Mouse (Mus musculus): ENCODE results near the gene Pear1. TPM values are rescaled to one million over a fixed set of nuclear protein-coding genes. Genes with fewer than 3 reads are reported as not detected.
"Not testable (repeated sequence)": the region's sequence is repeated elsewhere in the genome, so short reads cannot be mapped to it uniquely, and the experiment has no call there.

Gene Pear1
- polyA plus RNA-seq (2016; fragmentation: Nextera tagmentation; extraction: Ambion mirVana), result 13.8 and 17.7 TPM in 2 replicates

DNA sequence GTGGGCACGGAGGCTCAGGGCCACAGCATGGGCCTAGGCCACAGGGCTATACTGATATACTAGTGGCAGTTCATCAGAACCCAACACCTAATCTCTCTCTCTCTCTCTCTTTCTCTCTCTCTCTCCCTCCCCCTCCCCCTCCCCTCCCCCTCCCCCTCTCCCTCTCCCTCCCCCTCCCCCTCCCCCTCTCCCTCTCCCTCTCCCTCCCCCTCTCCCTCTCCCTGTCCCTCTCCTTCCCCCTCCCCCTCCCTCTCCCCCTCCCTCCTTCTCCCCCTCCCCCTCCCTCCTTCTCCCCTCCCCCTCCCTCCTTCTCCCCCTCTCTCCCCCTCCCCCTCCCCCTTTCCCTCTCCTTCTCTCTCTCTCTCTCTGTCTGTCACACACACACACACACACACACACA, at the start of gene Pear1:
Gene Pear1, minus strand, starts transcription at position 101 of the 400 bp plus-strand sequence.
- not testable (repeated sequence) for H3K36me3 ChIP-seq; H3K27me3 ChIP-seq (ENCODE audit: low read depth, poor library complexity, severe bottlenecking); H3K4me1 ChIP-seq; H3K27ac ChIP-seq; DNase-seq (ENCODE audit: low spot score); H3K9me3 ChIP-seq (replicated peaks); H3K4me3 ChIP-seq
- WGBS, result 81% methylated on average over 1 of the region's 1 CpGs

DNA sequence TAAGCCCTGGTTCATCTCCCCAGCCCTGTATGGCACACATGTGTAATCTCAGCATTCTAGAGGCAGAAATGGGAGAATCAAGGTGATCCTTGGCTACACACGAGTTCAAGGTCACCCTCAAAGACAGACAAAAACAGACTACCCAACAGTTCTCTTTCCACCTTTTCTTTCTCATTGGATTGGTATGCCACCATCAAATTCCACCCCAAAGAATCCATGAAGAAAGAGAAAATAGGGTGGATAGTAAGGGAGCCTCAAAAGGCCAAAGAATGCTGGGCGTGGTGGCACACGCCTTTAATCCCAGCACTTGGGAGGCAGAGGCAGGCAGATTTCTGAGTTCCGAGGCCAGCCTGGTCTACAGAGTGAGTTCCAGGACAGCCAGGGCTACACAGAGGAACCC, 40.0 kb upstream of the Pear1 start:
- H3K36me3 ChIP-seq, result peaks cover 97% of the 10 kb centered on the region
- H3K4me1 ChIP-seq, H3K27ac ChIP-seq: not testable (repeated sequence)

DNA sequence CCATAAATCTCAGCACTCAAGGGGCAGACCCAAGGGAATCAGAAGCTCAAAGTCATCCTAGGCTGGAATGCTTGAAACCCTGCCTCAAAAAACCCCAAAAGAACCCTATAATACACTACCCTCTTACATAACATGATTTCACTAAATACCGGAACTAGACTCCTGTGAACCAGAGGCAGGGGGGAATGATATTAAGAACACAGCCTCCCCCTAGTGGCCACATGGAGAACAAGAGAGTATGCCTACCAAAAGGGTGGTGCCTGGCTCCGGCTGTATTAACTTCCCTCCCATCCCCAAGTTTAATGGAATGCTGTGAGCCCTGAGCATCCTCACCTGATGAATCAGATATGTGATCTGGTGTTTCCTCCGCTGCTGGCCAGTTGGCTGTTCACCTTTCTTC, 35.7 kb upstream of the Pear1 start:
- DNase-seq (ENCODE audit: low spot score), result peak; percentile 63
- no peak overlapping the region for H3K27ac ChIP-seq
- WGBS, result 41% methylated on average over 3 of the region's 3 CpGs
- no peak overlapping the region for H3K4me3 ChIP-seq
- no peaks in the 10 kb centered on the region for H3K9me3 ChIP-seq (replicated peaks)
- no peaks in the 10 kb centered on the region for H3K27me3 ChIP-seq (ENCODE audit: low read depth, poor library complexity, severe bottlenecking)
- H3K36me3 ChIP-seq, result peaks cover 89% of the 10 kb centered on the region
- H3K4me1 ChIP-seq, result peaks cover 9% of the 10 kb centered on the region; the same call in 1 of the 2 replicates

More for the DNA sequence above, 40.0 kb upstream of the Pear1 start:
- not testable (repeated sequence) for H3K27me3 ChIP-seq (ENCODE audit: low read depth, poor library complexity, severe bottlenecking); DNase-seq (ENCODE audit: low spot score); H3K9me3 ChIP-seq (replicated peaks); H3K4me3 ChIP-seq
- WGBS, result 94% methylated on average over 4 of the region's 4 CpGs

DNA sequence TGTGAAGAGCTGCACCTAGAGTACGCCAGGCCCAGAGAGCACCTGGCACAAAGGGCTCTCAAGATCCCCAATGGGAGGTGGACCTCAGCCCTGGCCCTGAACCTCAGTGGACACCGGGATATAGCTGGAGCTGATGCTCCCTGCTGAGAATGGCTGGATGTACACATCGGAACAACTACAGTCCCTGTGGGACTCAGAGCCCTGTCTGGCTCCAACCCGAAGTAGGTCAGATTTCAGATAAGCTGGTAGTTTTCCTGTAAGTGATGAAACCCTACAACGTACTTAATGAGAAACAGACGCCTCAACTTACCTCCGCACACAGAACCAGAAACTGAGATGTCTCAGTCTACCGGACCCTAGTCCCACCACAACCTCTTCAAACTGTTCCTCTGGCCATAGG, 33.6 kb upstream of the Pear1 start:
- peaks cover 9% of the 10 kb centered on the region; the same call in 1 of the 2 replicates for H3K4me1 ChIP-seq
- 75% methylated on average over 8 of the region's 8 CpGs for WGBS
- DNase-seq (ENCODE audit: low spot score), result no peak
- no peak overlapping the region for H3K27ac ChIP-seq
- no peak overlapping the region for H3K4me3 ChIP-seq
- H3K27me3 ChIP-seq (ENCODE audit: low read depth, poor library complexity, severe bottlenecking), result no peaks in the 10 kb centered on the region
- no peaks in the 10 kb centered on the region for H3K9me3 ChIP-seq (replicated peaks)
- H3K36me3 ChIP-seq, result peaks cover 71% of the 10 kb centered on the region

DNA sequence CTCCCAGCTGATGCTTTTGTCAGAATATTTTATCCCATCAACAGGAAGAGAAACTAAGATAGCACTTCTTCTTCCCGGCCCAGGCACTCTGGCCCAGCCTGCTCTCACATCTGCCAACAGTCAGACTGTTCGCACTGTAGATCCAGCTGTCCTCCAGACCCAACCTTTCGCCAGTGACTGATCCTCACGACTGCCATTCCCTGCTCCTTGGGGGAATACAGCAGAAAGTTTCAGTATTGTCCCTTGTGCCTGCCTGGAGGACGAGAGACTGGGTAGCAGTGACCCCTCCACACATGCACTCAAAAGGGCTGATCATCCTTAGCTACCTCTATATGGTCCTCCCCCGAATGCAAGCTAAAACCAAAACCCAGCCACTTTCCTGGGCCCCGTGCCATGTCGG, 31.8 kb upstream of the Pear1 start:
- H3K4me1 ChIP-seq, result peaks cover 9% of the 10 kb centered on the region; the same call in 1 of the 2 replicates
- H3K9me3 ChIP-seq (replicated peaks), result no peaks in the 10 kb centered on the region
- no peak overlapping the region for H3K27ac ChIP-seq
- no peak for DNase-seq (ENCODE audit: low spot score)
- WGBS, result 89% methylated on average over 8 of the region's 8 CpGs
- H3K4me3 ChIP-seq, result no peak overlapping the region
- no peaks in the 10 kb centered on the region for H3K27me3 ChIP-seq (ENCODE audit: low read depth, poor library complexity, severe bottlenecking)
- H3K36me3 ChIP-seq, result peaks cover 54% of the 10 kb centered on the region

GRCm38 (mm10) chr3:87854795-87855568, 30.9 kb upstream of the Pear1 start:
- peaks cover 9% of the 10 kb centered on the region; the same call in 1 of the 2 replicates for H3K4me1 ChIP-seq
- peaks cover 45% of the 10 kb centered on the region for H3K36me3 ChIP-seq
- H3K4me3 ChIP-seq, result no peak overlapping the region
- H3K9me3 ChIP-seq (replicated peaks), result no peaks in the 10 kb centered on the region
- peak overlapping the region; percentile 44; the same call in 1 of the 2 replicates for H3K27ac ChIP-seq
- DNase-seq (ENCODE audit: low spot score), result no peak
- no peaks in the 10 kb centered on the region for H3K27me3 ChIP-seq (ENCODE audit: low read depth, poor library complexity, severe bottlenecking)
- 59% methylated on average over 7 of the region's 7 CpGs for WGBS

DNA sequence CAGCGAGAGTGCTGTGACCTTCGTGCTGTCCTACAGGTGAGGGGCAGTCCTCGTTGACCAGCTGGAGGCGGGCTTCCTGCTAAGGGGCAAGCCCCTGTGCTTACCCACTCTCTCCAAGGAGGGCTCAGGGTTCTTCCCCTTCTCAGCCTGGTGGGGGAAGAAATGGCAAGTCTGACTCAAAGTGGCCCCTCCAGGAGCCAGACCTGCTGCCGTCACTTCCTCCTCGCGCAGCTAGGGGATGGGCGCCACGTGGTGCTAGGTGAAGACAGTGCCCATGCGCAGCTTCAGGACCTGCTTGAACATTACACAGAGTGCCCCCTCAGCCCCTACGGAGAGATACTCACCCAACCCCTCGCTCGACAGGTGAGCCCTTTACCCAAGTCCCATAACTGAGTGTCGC, 25.0 kb upstream of the Pear1 start:
- Histone ChIP-seq H3K4me3 (no peak overlapping the region), H3K27ac (no peak overlapping the region), H3K36me3 (no peaks in the 10 kb centered on the region), H3K9me3 (replicated peaks) (no peaks in the 10 kb centered on the region), H3K4me1 (peaks cover 3% of the 10 kb centered on the region), H3K27me3 (ENCODE audit: low read depth, poor library complexity, severe bottlenecking) (no peaks in the 10 kb centered on the region)
- DNase-seq (ENCODE audit: low spot score), result no peak
- 83% methylated on average over 14 of the region's 14 CpGs for WGBS

- WGBS, result 73% methylated on average over 5 of the region's 5 CpGs
- no peaks in the 10 kb centered on the region for H3K36me3 ChIP-seq
- no peak for DNase-seq (ENCODE audit: low spot score)
- no peaks in the 10 kb centered on the region for H3K27me3 ChIP-seq (ENCODE audit: low read depth, poor library complexity, severe bottlenecking)
- peaks cover 3% of the 10 kb centered on the region for H3K4me1 ChIP-seq
- no peak overlapping the region for H3K27ac ChIP-seq
- no peak overlapping the region for H3K4me3 ChIP-seq
- H3K9me3 ChIP-seq (replicated peaks), result no peaks in the 10 kb centered on the region
These were observed 23.6 kb upstream of the Pear1 start for GRCm38 (mm10) chr3:87847680-87848079.

- WGBS, result 78% methylated on average over 7 of the region's 7 CpGs
- Histone ChIP-seq H3K4me3 (no peak within 1 kb of the TSS), H3K9me3 (replicated peaks) (no peaks in the 10 kb centered on the region), H3K27ac (no peak within 1 kb of the TSS), H3K27me3 (ENCODE audit: low read depth, poor library complexity, severe bottlenecking) (no peaks in the 10 kb centered on the region), H3K36me3 (no peaks in the 10 kb centered on the region), H3K4me1 (peaks cover 3% of the 10 kb centered on the region)
- no peak for DNase-seq (ENCODE audit: low spot score)
These were observed 22.6 kb upstream of the Pear1 start, which contains the start of gene Sh2d2a for GRCm38 (mm10) chr3:87846650-87847110. TSS of gene Sh2d2a (plus strand) at chr3:87846755.

DNA sequence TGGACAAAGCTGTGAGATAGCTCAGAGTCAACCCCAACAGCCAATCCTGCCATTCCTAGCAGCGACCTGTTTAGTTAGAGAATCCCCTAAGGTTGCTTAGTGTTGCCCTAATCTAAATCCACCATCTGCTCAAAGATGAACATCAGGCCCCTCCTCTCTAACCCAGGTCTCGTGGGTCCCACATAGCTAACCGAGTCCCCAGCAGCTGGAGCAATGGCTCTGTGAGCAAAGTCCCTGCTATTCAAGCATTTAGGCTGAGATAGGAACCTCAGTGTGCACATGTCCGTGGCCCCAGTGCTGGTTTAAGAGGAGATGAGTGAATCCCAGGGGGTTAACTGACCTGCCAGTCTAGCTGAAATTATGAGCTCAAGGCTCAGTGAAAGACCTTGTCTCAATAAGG, 22.1 kb upstream of the Pear1 start:
- DNase-seq (ENCODE audit: low spot score), result no peak
- H3K9me3 ChIP-seq (replicated peaks), result no peaks in the 10 kb centered on the region
- H3K27me3 ChIP-seq (ENCODE audit: low read depth, poor library complexity, severe bottlenecking), result no peaks in the 10 kb centered on the region
- H3K4me1 ChIP-seq, result peaks cover 3% of the 10 kb centered on the region
- H3K4me3 ChIP-seq, result no peak overlapping the region
- no peak overlapping the region for H3K27ac ChIP-seq
- 72% methylated on average over 4 of the region's 4 CpGs for WGBS
- H3K36me3 ChIP-seq, result no peaks in the 10 kb centered on the region

- no peak for DNase-seq (ENCODE audit: low spot score)
- Histone ChIP-seq H3K27me3 (ENCODE audit: low read depth, poor library complexity, severe bottlenecking) (no peaks in the 10 kb centered on the region), H3K27ac (no peak overlapping the region), H3K4me1 (peaks cover 3% of the 10 kb centered on the region), H3K36me3 (no peaks in the 10 kb centered on the region), H3K9me3 (replicated peaks) (no peaks in the 10 kb centered on the region), H3K4me3 (no peak overlapping the region)
- 87% methylated on average over 4 of the region's 4 CpGs for WGBS
These were observed 20.9 kb upstream of the Pear1 start for GRCm38 (mm10) chr3:87844981-87845380.

GRCm38 (mm10) chr3:87840858-87841257, 16.8 kb upstream of the Pear1 start:
- H3K4me3 ChIP-seq, result no peak overlapping the region
- H3K4me1 ChIP-seq, result no peaks in the 10 kb centered on the region
- H3K27ac ChIP-seq, result no peak overlapping the region
- 0 out of 2 replicates have a peak, but pooled peaks cover 7% of the 10 kb centered on the region for H3K27me3 ChIP-seq (ENCODE audit: low read depth, poor library complexity, severe bottlenecking)
- no peaks in the 10 kb centered on the region for H3K9me3 ChIP-seq (replicated peaks)
- DNase-seq (ENCODE audit: low spot score), result no peak
- no peaks in the 10 kb centered on the region for H3K36me3 ChIP-seq

- Histone ChIP-seq H3K27ac (no peak overlapping the region), H3K9me3 (replicated peaks) (no peaks in the 10 kb centered on the region), H3K4me1 (no peaks in the 10 kb centered on the region), H3K4me3 (no peak overlapping the region), H3K27me3 (ENCODE audit: low read depth, poor library complexity, severe bottlenecking) (0 out of 2 replicates have a peak, but pooled peaks cover 7% of the 10 kb centered on the region), H3K36me3 (no peaks in the 10 kb centered on the region)
- peak; percentile 86 for DNase-seq (ENCODE audit: low spot score)
- WGBS, result 0% methylated on average over 4 of the region's 4 CpGs
These were observed 14.5 kb upstream of the Pear1 start for GRCm38 (mm10) chr3:87838622-87839021.

Data from limb, embryonic 10.5 days (tissue).